Mouse (Mus musculus) cerebellum, adult 11-12 months (tissue): Measurements from ENCODE around the gene Serhl.
"Not testable (repeated sequence)": the region's sequence is repeated elsewhere in the genome, so short reads cannot be mapped to it uniquely, and the experiment has no call there.

Experiments
- DNase-seq: peaks from one replicate; pipeline ENCODE4 v3.0.0; 2022

The Serhl gene

DNA sequence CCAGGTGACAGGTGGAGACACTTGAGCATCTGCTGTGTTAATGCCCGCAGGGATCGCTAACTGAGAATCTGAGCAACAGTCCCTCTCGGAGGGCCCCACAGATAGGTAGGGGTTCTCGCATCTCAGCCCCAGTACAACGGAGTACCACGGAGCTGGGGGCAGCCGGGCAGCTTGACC lies at the start of gene Serhl:
Gene Serhl, plus strand, starts transcription at position 78 of the 177 bp plus-strand sequence.
- DNase-seq = no peak

DNA sequence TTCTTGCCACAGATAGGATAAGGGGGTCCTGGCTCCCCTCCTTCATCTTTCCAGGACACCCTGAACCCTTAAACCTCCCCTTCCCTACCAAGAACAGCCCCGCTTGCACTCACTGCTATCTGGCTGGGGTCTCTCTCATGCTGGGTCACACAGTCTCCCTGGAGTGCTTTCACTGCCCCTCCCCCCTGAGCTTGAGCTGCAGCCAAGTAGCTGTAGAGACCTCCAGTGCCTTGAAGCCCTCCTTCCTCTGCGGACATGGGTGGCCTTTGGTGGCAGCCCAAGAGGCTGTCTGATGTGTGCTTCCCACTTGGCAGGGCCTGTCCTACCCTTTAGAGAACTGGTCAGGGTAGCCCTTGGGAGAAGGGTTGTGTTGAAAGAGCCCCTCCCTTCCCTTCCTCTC lies 49.1 kb upstream of the Serhl start:
- no peak for DNase-seq

DNA sequence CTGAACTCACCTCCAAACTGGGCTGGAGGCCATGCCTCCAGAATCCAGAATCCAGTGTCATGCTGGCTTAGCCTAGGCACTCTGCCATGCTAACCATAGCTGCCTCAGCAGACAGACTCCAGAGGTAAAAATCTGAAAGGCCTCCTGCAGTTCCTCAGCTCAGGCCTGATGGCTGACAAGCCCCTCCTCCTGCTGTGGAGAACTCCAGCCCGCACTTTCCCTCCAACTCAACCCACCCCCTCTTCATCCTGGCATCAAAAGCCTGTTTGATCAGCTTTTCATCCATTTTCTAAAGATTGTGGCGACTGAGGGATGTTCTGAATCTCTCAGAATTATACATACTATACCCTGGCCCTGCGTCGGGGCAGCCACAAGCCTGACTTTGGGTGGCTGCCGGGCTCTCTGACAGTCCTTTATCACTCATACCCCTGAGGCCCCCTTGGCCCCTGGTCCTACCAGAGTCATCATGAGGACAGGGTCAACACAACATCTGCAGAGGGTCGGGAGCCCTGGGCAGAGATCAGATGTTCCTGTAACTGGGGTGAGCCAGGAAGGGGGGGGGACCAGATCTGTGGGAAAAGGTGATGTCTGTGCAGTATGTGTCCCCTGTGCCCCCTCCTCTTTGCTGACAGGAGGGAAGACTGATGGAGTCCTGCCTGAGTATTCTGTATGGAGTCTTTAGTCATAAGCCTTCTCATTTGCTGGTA lies 46.5 kb upstream of the Serhl start:
- DNase-seq = no peak

DNA sequence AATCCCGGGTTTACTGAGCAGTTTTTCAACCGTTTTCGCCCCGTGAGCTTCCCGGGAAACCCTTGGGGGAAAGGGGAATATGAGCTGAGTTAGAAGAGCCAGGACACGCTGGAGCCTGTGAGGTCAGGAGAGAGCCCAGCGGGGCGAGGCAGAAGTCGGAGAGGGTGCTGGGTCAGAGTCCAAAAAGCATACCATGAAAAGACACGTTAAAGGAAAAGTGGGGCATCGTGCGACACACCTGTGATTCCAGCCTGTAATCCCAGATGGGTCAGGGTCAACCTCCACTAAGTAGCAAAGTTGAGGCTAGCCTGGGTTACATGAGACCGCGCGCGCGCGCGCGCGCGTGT lies 46.0 kb upstream of the Serhl start:
- no peak for DNase-seq

DNA sequence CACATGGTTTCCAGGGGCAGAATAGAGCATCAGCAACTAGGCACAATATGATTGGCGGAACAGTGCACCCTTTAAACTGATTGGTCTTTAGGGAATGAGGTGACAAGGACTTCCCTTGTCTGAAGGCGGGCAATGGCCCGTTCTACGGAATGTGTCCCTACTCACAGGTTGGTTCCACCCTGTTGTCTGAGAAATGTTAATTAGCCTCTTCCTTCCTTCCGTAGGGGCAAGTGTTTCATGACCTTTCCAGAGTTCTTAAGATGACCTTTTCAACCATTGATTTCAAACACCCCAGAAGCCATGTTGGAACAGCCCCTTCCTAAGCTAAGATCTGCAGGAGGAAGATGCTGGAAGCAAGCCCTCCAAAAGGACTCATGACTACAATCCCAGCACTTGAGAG lies 43.7 kb upstream of the Serhl start:
- not testable (repeated sequence) for DNase-seq

DNA sequence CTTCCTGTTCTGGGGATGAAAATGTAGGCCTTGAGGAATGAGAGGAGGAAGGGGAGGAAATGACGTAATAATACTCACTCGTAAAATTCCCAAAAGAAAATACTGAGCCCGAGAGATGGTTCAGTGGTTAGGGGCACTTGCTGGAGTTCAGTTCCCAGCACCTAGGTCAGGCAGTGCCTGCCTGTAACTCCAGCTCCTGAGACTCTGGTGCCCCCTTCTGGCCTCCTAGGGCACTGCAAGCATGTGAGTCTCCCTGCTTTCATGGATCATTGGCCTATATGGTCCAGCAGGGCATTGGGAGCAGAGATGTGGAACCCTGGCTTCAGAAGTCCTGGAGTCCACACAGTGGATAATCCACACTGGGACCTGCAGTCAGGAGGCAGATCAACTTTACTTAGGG lies 43.0 kb upstream of the Serhl start:
- no peak for DNase-seq

DNA sequence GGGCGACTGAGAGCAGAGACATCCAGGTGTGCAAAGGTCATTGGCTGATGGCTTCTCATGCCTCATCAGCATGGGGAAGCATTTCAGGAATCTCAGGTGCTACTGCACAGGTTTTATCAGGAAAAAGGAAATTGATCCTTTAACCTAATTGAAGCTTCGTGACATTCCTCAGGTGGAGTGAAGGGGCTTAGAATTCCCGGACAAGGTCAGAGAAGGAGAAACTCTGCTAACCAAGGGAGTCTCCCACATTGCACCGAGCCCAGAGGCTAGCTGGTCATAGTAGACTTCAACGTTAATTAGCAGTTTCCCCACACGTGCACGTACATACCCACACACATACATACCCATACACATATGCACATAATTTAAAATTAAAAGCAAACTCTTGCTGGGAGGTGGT lies 42.6 kb upstream of the Serhl start:
- no peak for DNase-seq

DNA sequence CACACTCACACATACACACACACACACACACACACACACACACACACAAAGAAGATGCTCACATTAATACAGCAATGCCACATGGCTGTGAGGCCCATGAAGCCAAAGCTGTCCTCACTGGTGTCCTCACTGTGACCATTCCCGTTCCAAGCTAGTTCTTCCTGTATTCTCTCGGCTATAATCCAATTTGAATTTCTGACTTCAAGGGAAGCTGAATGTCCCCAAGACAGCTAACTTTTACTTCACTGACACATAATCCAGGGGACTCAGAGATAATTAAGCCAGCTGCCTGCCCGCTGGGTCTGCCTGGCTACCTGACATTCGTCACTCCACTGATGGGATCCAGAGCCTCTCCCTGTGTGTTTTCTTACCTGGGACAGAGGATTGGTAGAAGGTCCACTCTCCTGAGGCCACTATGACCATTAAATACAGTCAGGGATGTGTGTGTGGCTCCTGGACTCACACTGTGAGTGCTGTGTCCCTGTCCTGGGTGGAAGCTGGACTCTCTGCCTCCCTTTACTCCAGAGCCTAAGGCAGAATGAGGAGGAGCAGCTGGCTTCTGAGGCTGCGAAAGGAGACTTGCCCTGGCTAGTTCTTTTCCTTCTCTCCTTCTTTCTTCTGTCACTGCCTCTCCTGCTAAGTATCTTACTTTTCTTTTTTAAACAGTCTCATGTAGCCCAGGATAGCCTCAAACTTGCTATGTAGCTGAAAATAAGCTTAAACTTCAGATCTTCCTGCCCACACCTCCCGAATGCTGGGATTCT lies 36.8 kb upstream of the Serhl start:
- DNase-seq = no peak

DNA sequence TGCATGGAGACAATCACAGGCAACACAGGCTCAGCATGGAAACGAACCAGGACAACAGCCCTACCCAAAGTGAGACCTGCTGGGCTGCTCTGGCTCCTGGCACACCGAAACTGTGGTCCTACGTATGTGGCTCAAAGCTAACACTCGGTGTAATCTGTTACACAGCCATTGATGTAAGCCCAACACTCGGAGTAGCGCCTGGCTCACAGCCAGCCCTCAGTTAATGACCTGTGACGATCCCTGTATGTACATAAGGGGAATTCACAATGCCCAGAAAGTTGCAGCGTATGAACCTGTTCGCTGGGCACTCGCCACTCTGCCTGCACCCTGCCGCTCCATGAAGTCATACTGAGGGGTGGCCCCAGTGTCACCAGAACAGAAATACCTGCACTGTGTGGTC lies 36.0 kb upstream of the Serhl start:
- DNase-seq = no peak

DNA sequence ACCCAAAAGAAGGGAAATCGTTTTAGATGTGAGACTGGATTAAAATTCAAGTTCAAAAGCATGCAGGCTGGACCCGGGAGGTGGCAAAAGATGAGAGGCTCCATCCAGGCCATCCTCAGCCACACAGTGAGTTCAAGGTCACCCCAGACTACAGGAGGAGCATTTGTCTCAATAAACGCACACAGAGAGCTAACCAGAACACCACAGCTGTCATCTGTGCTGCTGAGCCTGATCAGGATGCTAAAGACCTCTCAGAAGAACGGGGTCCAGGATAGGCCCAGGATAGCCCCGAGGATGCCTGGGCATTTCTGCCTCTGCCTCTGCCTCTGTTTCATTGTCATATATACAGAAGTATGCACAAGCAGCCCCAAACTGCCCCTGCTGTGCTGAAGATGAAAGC lies 33.7 kb upstream of the Serhl start:
- DNase-seq = no peak

DNA sequence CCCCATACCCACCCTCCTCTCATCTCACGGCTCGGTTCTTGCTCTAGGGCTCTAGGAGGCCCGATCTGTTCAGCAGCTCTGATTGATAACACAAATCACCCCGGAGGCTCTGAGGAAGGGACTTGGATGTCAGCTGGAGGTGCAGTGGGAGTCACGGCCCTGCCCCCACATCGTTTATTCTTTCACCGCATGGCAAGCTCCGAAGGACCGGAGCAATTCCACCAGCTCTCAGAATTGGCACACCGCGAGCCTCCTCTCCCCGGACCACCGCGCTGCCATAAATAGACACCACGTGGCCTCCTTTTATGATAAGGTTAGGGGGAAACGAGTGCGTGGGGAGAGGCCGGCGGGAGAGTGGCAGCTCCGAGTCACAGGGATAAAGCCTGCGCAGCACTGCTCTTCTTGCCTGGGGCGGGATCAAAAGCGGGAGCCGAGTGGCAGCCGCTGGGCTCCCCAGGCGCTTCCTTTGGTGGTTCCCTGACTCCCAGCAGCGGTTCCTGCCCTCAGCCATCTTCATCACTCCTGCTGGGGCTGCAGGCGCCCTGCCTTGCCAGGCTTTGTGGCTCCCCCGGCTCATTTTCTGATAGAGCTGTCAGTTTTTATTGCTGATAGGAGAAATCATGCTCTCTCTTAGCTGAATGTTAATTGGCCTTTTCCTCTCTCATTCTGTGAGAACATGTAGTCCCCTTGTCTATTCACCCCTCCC lies 32.8 kb upstream of the Serhl start:
- no peak for DNase-seq

DNA sequence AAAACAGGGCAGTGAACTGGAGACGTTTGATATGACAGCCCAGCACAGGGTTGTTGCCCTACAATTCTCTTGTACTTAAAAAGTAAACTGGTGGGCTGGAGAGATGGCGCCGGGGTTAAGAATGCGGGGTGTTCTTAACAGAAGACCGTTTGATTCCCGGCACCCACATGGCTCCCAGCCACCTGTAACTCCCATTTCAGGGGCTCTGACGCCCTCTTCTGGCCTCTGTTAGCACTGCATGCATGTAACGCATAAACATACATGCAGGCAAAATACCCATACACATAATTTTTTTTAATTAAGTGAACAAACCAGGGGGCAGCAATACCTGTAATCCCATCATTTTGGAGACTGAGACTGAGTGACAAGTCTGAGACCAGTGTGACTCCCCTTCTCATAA lies 31.8 kb upstream of the Serhl start:
- DNase-seq = no peak

DNA sequence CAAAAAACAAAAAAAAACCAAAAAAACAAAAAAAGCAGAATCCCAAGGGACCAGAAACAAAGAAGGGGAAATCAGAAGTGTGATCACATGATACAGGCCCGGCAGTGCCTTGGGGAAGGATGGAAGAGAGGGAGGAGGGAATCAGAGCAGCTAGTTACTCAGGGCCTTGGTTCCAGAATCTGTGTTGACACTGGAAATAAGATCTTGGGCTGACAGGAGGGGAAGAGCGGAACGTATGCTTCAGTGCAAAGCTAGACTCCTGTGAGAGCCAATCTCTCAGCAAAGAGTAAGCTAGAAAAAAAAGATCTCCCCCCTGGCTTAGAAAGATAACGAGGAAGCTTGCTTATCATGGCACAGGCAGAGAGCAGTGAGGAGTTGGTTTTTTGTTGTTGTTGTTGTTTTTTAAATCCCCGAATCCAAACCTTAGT lies 30.1 kb upstream of the Serhl start:
- DNase-seq = no peak

DNA sequence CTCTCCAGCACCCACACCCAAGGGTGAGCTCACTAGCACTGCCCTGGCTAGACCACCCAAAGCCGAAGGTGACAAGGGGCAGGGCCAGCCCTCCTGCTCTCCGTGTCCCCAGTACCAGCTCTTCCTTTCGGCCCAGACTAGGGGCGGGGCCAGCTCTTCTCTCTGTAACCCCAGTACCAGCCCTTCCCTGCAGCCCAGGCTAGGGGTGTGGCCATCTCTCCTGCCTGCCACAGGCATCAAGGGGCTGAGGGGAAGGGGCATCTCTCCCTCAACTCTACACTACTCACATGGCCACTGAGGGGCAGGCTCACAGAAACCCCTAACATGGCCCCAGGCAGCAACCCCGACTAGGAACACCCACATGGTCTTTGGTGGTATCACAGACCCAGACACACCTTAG lies 27.6 kb upstream of the Serhl start:
- no peak for DNase-seq

DNA sequence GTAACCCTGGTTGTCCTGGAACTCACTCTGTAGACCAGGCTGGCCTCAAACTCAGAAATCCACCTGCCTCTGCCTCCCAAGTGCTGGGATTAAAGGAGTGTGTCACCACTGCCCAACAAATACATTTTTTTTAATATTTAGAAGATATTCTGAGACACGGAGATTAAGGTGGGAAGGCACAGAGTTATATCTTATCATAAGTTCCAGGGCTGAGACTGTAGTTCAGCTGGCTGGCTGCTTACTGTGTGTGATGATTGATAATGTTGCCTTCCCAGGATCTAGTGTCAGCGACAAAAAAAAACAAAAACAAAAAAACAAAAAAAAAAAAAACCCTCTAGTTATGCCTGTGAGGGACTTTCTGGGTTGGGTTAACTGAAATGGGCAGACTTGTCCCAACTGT lies 26.7 kb upstream of the Serhl start:
- DNase-seq = not testable (repeated sequence)

DNA sequence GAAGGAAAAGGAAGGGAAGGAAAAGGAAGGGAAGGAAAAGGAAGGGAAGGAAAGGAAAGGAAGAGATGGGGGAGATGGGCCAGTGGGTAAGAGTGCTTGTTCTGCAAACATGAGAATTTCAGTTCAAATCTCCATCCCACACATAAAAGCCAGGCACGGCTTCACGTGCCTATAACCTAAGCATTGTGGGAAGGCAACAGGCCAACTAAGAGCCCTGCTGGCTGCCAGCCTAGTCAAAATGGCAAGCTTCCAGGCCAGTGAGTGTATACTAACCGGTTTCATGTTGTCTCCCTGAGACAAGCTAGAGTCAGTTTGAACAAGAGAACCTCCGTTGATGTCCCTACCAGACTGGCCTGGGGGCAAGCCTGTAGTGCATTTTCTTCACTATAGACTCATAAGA lies 23.8 kb upstream of the Serhl start:
- no peak for DNase-seq

DNA sequence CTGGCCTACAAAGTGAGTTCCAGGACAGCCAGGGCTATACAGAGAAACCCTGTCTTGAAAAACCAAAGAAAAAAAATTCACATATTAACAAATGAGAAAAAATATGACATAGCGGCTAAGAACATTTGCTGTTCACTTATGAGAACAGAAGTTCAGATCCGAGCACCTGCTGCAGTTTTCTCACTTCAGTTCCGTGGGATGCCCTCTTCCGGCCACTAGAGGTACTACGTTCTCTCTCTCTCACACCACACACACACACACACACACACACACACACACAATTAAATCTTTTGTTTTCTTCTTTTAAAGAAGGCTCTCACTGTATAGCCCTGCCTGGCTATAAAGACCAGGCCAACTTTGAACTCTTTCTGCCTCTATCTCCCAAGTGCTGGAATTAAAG lies 21.0 kb upstream of the Serhl start:
- DNase-seq = no peak

DNA sequence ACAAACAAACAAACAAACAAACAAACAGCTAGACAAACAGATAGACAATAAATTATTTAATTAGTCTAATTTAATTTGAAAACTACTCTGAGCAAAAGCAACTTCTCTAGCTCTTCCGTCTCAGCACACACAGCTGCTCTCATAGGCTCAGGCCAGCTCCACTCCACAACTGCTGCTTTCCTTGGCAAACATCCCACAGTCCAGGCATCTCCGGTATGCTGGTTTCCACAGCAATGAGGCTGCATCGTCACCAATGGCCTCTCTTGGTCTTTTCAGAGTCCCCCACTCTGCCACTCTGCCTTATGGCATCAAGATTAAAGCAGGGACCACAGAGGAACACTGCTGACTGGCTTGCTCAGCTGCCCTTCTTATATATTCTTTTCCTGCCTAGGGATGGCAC lies 18.4 kb upstream of the Serhl start:
- DNase-seq = no peak

DNA sequence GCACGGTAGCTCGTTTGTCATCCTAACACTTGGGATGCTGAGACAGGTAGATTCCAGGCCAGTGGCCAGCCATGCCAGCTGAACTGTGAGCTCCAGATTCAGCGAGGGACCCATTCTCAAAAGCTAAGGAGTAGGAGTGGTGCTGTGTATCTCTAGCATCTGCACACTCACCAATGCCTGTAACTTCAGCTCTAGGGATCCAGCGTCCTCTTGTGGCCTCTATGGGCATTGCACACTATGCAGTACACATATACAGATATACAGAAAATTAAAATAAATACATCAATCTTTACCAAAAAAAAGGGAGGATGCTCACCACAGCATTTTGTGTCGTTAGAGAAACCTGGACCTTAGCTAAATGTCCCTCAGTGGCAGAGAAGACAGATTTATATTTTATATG lies 17.6 kb upstream of the Serhl start:
- DNase-seq = no peak

DNA sequence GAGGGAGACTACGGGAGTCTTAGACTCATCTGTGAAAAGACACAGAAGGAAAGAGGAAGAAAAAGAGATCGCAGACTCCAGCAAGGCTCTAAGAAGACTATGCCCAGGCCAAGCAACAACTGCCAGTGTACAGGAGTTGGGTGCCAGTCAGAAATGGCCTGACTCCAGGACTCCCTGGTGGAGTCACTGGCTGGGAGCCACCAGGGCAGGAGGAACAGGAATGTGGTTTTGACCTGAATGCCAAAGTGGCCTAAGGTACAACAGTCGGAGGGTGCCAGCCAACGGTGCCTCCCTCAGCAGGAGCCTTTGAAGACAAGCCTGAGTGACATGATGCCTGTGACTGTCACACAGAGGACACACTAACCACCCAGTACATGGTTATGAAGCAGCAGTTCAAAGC lies 15.1 kb upstream of the Serhl start:
- DNase-seq = no peak

DNA sequence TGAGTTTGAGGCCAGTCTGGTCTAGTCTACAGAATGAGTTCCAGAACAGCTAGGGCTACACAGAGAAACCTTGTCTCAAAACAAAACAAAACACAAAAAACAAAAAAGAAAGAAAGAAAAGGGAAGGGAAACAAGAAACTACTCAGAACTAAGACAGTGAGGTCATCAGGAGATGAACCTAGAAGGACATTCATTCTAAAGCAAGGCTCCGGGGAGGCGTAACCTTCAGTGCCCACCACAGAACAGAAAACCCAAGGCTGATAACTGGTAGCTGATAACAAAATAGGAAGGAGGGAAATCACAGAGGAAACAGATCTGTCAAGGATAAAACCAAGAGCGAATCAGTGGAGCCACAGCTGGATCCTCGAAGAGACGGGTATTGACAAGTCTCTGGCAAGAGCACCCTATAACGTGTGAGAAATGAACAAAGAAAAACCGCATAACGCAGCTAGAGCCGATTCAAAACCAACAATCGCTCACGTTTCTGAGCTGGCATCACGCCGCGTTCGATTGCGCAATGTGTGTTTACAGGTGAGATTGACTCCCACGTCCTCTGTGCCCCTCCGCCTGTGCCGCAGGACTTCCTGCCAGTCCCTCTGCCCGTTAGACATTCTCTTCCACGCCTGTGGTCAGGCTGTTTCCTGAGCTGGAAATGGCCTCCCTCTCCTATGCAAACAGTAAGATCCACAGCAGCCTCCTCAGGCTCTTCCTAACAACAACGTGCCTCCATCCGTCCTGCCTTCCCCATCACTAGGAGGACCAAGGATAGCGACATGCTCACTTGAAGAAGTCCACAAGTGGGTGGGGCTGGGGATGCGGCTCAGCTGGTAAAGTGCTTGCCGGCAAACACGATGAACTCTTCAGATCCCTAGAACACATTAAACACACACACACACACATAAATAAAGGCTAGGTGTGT lies 13.4 kb upstream of the Serhl start:
- DNase-seq = no peak

DNA sequence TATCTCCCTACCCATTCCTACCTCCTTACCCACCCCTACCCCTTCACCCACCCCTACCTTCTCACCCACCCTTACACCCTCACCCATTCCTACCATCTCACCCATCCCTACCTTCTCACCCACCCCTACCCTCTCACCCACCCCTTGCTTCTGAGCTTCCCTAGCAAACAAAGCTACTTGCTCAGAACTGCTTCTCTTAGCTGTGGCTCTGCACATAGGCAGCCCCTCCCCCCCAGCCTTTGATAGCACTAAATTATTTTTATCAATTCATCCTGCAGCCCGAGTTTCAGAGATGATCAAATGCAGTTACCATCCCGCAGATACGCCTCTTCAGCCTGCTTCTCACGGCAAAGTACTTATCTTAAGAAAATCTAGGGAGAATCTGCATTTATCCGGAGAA lies 5.8 kb upstream of the Serhl start:
- no peak for DNase-seq

DNA sequence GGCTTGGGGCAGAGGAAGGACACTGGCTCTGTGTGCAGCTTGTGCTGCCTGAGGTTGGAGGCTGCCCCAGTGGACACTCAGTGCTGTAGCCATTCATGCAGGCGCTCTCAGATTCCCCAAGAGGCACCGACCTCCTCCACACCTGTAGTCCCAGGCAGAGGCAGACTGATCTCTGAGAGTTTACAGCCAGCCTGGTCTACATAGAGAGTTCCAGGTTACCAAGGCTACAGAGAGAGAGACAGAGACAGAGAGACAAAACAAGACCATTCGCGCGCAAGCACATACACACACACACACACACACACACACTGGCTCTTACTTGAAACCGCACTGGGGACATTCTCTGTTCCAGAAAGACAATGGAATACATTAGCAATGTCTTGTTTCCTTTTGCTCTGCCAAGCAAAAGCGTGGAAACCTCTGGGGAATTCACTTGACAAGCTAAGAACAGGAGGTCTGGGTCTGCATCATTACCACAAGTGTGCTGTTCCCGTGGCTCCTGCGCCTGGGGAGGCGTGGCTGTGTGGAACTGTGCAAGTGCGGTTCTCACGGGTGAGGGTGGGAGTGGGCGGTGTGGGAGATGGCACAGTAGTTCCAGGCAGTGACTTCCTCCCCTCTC lies 5.2 kb upstream of the Serhl start:
- no peak for DNase-seq
